Mouse (Mus musculus) lung, postnatal 36 days (tissue): Measurements from ENCODE around the gene Cd300ld5.
"Not testable (repeated sequence)": the region's sequence is repeated elsewhere in the genome, so short reads cannot be mapped to it uniquely, and the experiment has no call there.

ENCODE experiments used
- DNase-seq: peaks from one replicate; pipeline ENCODE4 v3.0.0; 2022; ENCODE audit warnings: mixed read lengths

Gene Cd300ld5

GRCm38 (mm10) chr11:115048259-115048658, 10.7 kb upstream of the Cd300ld5 start, which contains the start of gene Cd300ld3:
Cd300ld3 (minus strand) TSS chr11:115048409.
- no peak for DNase-seq

- DNase-seq, result not testable (repeated sequence)
Measured at GRCm38 (mm10) chr11:115026912-115027311, 10.7 kb downstream of the Cd300ld5 start, which contains the start of gene Cd300ld4. Cd300ld4 (minus strand) TSS chr11:115027012.

GRCm38 (mm10) chr11:115016093-115016492, 21.5 kb downstream of the Cd300ld5 start, which contains the start of gene Cd300ld2:
Cd300ld2 (minus strand) TSS chr11:115016193.
- not testable (repeated sequence) for DNase-seq

- peak; percentile 30 for DNase-seq
Measured at GRCm38 (mm10) chr11:115004070-115004469, 33.5 kb downstream of the Cd300ld5 start.

GRCm38 (mm10) chr11:115001474-115002040, 36.0 kb downstream of the Cd300ld5 start, which contains the start of gene Cd300c2:
Cd300c2 (minus strand) TSS chr11:115001880.
- DNase-seq, result peak; percentile 18

GRCm38 (mm10) chr11:114989793-114990192, 47.8 kb downstream of the Cd300ld5 start, which contains the start of gene Cd300ld:
Cd300ld (minus strand) TSS chr11:114989922.
- DNase-seq, result no peak

- DNase-seq, result peak; percentile 23
Measured at GRCm38 (mm10) chr11:114981866-114982265, 55.7 kb downstream of the Cd300ld5 start.
